Mouse (Mus musculus) layer of hippocampus, adult 9-11 months (tissue): ENCODE data around the gene Aplp1.

Source experiments
- DNase-seq: peaks from one replicate; pipeline ENCODE4 v3.0.0; 2022

The Aplp1 gene

GRCm38 (mm10) chr7:30408639-30409038 lies 36.7 kb downstream of the Aplp1 start:
- no peak for DNase-seq

GRCm38 (mm10) chr7:30402343-30402742 lies 43.0 kb downstream of the Aplp1 start:
- no peak for DNase-seq

GRCm38 (mm10) chr7:30399671-30400070 lies 45.7 kb downstream of the Aplp1 start:
- no peak for DNase-seq

GRCm38 (mm10) chr7:30394871-30395270 lies 50.5 kb downstream of the Aplp1 start:
- DNase-seq: no peak

- peak; percentile 68 for DNase-seq
Measured at GRCm38 (mm10) chr7:30394379-30394778, 51.0 kb downstream of the Aplp1 start.

GRCm38 (mm10) chr7:30393631-30394030 lies 51.7 kb downstream of the Aplp1 start:
- DNase-seq: no peak

- no peak for DNase-seq
Measured at GRCm38 (mm10) chr7:30392746-30393520, 52.4 kb downstream of the Aplp1 start.
